Mouse (Mus musculus): ENCODE measurements around the gene Gm48552. TPM values are rescaled to one million over a fixed set of nuclear protein-coding genes. Genes with fewer than 3 reads are reported as not detected.
A peak's percentile ranks its signal among the peaks of the same experiment; 100 is the strongest.

Gm48552 gene
- polyA plus RNA-seq, 1 experiment from 2014 or later: 0.72 TPM

- no peak for DNase-seq (ENCODE audit: low spot score)
Observed at GRCm38 (mm10) chr10:81385603-81386306, 3.0 kb upstream of the Gm48552 start.

- DNase-seq (ENCODE audit: low spot score): no peak
Observed at GRCm38 (mm10) chr10:81387716-81388115, 1.1 kb upstream of the Gm48552 start.

- DNase-seq (ENCODE audit: low spot score): no peak
Observed at GRCm38 (mm10) chr10:81389373-81389772, 568 bp downstream of the Gm48552 start.

GRCm38 (mm10) chr10:81389801-81390677 is 1.2 kb downstream of the Gm48552 start:
- peak; percentile 58 for DNase-seq (ENCODE audit: low spot score)

GRCm38 (mm10) chr10:81390678-81390965 is 1.8 kb downstream of the Gm48552 start:
- no peak for DNase-seq (ENCODE audit: low spot score)

- no peak for DNase-seq (ENCODE audit: low spot score)
Observed at GRCm38 (mm10) chr10:81392270-81392669, 3.5 kb downstream of the Gm48552 start.

- peak; percentile 23 for DNase-seq (ENCODE audit: low spot score)
Observed at GRCm38 (mm10) chr10:81392781-81393185, 4.0 kb downstream of the Gm48552 start, which contains the start of gene Smim24. Gene Smim24, plus strand, starts transcription at chr10:81393051.

GRCm38 (mm10) chr10:81393456-81394063 is 4.8 kb downstream of the Gm48552 start:
- DNase-seq (ENCODE audit: low spot score): peak; percentile 49

GRCm38 (mm10) chr10:81395127-81395526 is 6.3 kb downstream of the Gm48552 start:
- DNase-seq (ENCODE audit: low spot score): peak; percentile 75

GRCm38 (mm10) chr10:81395865-81396264 is 7.1 kb downstream of the Gm48552 start:
- DNase-seq (ENCODE audit: low spot score): no peak

- DNase-seq (ENCODE audit: low spot score): no peak
Observed at GRCm38 (mm10) chr10:81396749-81397148, 7.9 kb downstream of the Gm48552 start.

GRCm38 (mm10) chr10:81399296-81399695 is 10.5 kb downstream of the Gm48552 start:
- no peak for DNase-seq (ENCODE audit: low spot score)

- DNase-seq (ENCODE audit: low spot score): no peak
Observed at GRCm38 (mm10) chr10:81399798-81400308, 11.0 kb downstream of the Gm48552 start.

- DNase-seq (ENCODE audit: low spot score): no peak
Observed at GRCm38 (mm10) chr10:81400371-81401204, 11.8 kb downstream of the Gm48552 start.

- DNase-seq (ENCODE audit: low spot score): no peak
Observed at GRCm38 (mm10) chr10:81401205-81401520, 12.4 kb downstream of the Gm48552 start.

GRCm38 (mm10) chr10:81401521-81402226 is 12.9 kb downstream of the Gm48552 start:
- peak; percentile 38 for DNase-seq (ENCODE audit: low spot score)

GRCm38 (mm10) chr10:81402227-81402765 is 13.5 kb downstream of the Gm48552 start:
- DNase-seq (ENCODE audit: low spot score): no peak

- DNase-seq (ENCODE audit: low spot score): no peak
Observed at GRCm38 (mm10) chr10:81403511-81403910, 14.7 kb downstream of the Gm48552 start.

GRCm38 (mm10) chr10:81404082-81404481 is 15.3 kb downstream of the Gm48552 start:
- no peak for DNase-seq (ENCODE audit: low spot score)

GRCm38 (mm10) chr10:81404720-81405119 is 15.9 kb downstream of the Gm48552 start:
- DNase-seq (ENCODE audit: low spot score): no peak

Measured in thymus, postnatal 0 days (tissue).